Mouse (Mus musculus) brain, embryonic 14.5 days (tissue): ENCODE measurements around the gene Perm1.

Experiments used
- CTCF ChIP-seq: fragments of 200-500 bp; IDR thresholded peaks from 2 replicates; pipeline ENCODE4 v1.5.1; 2012; ENCODE audit warnings: inconsistent platforms, mild to moderate bottlenecking, moderate library complexity, borderline replicate concordance; ENCODE audit not compliant: insufficient read depth, insufficient read length; ENCODE audit errors: extremely low read depth
- POLR2A ChIP-seq: fragments of 200-500 bp; IDR thresholded peaks from 2 replicates; pipeline ENCODE4 v1.6.1; 2012; ENCODE audit warnings: mild to moderate bottlenecking, inconsistent platforms, borderline replicate concordance; ENCODE audit not compliant: poor library complexity, insufficient read depth, insufficient read length, severe bottlenecking; ENCODE audit errors: extremely low read depth

- TF ChIP-seq POLR2A (no peak), CTCF (no peak)
Observed at GRCm38 (mm10) chr4:156251081-156251480, 35.4 kb downstream of the Perm1 start.
